Mouse (Mus musculus) intestine, embryonic 16.5 days (tissue): ENCODE data around the gene Phkb. TPM values are rescaled to one million over a fixed set of nuclear protein-coding genes. Genes with fewer than 3 reads are reported as not detected.

ENCODE experiments used
- ATAC-seq: fragments of 200-750 bp; cut with Nextera tagmentation; 2 replicates; pipeline ENCODE4 v1.8.0; 2017; ENCODE audit warnings: moderate TSS enrichment, moderate library complexity
- H3K27ac ChIP-seq: fragments of 300-500 bp; sonication (generic); 2 replicates; pipeline ENCODE4 v1.5.1; 2014; ENCODE audit warnings: mild to moderate bottlenecking, low read length
- H3K27me3 ChIP-seq: fragments of 300-500 bp; sonication (generic); replicated peaks from 2 replicates; pipeline ENCODE4 v1.6.1; 2014; ENCODE audit warnings: low read length, control low read depth, mixed read lengths; ENCODE audit not compliant: control insufficient read depth, insufficient read depth
- H3K36me3 ChIP-seq: fragments of 300-500 bp; sonication (generic); 2 replicates; pipeline ENCODE4 v1.6.1; 2014; ENCODE audit warnings: low read length, control low read depth; ENCODE audit not compliant: control insufficient read depth, insufficient read depth
- H3K4me1 ChIP-seq: fragments of 300-500 bp; sonication (generic); 2 replicates; pipeline ENCODE4 v1.6.1; 2014; ENCODE audit warnings: low read length, control low read depth, mixed read lengths; ENCODE audit not compliant: control insufficient read depth, insufficient read depth
- H3K4me2 ChIP-seq: fragments of 300-500 bp; sonication (generic); 2 replicates; pipeline ENCODE4 v1.6.1; 2014; ENCODE audit warnings: low read depth, low read length, control low read depth
- H3K4me3 ChIP-seq: fragments of 300-500 bp; sonication (generic); 2 replicates; pipeline ENCODE4 v1.5.1; 2014; ENCODE audit warnings: mild to moderate bottlenecking, low read length
- H3K9ac ChIP-seq: fragments of 300-500 bp; sonication (generic); 2 replicates; pipeline ENCODE4 v1.6.1; 2014; ENCODE audit warnings: low read depth, low read length
- H3K9me3 ChIP-seq: fragments of 300-500 bp; sonication (generic); 2 replicates; pipeline ENCODE4 v1.6.1; 2016; ENCODE audit warnings: low read length, control low read depth; ENCODE audit not compliant: control insufficient read depth
- WGBS: fragments of 180-500 bp; shearing (Covaris S2); extraction: QIAGEN DNeasy Blood & Tissue Kit; methylation state at CpG from one replicate; pipeline ENCODE4 v1.1.7; 2014; 5-methylcytosine and 5-hydroxymethylcytosine counted together
- polyA plus RNA-seq: library from polyadenylated mRNA; unstranded; fragments of >200 nt; fragmentation: Nextera tagmentation; extraction: Ambion mirVana; gene quantifications from 2 replicates; pipeline ENCODE4 v1.2.1, GENCODE M21; 2015

The Phkb gene
- polyA plus RNA-seq, 1 experiment from 2014 or later: 26.3 TPM

DNA sequence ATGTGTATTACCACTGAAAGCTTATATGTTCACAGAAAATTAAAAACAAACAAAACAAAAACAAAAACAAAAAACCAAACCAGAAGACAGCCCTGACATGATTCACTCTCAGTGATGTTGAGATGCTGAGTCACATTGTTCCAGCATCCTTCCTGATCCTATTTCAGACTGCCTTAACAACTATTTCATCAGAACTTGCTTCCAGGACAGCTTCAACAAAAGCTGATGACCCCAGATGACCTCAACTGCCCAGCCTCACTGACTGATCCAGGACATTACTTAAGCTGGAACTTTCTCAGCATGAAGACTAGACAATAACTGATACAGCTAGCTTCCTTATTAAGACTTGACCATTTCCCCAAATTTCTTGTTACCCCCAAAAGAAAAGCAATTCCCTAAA, 165.7 kb downstream of the Phkb start:
- H3K4me1 ChIP-seq: no peaks in the 10 kb centered on the region
- no peak for ATAC-seq
- H3K9me3 ChIP-seq: no peaks in the 10 kb centered on the region
- no peak overlapping the region for H3K27ac ChIP-seq
- no peak overlapping the region for H3K9ac ChIP-seq
- H3K27me3 ChIP-seq: no peaks in the 10 kb centered on the region
- H3K4me3 ChIP-seq: no peak overlapping the region
- no peak overlapping the region for H3K4me2 ChIP-seq
- H3K36me3 ChIP-seq: no peaks in the 10 kb centered on the region

DNA sequence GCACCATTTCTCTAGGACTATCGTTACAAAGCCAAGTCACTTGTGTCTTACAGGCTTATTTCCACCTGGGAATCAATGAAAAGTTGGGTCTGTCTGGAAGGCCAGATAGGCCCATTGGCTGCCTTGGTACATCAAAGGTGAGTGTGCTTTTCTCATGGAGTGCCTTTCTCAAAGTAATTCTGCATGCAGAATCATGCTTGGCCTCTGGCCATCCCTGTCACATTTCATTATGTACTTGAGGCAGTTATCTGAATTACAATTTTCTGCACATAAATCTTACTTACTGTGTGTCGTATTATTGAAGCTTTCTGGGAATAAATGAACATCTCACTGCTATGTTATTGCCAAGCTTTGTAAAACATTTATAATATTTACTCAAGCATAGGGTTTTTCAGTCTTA, 176.0 kb downstream of the Phkb start:
- WGBS: 81% methylated on average over 2 of the region's 2 CpGs
- no peaks in the 10 kb centered on the region for H3K4me1 ChIP-seq

DNA sequence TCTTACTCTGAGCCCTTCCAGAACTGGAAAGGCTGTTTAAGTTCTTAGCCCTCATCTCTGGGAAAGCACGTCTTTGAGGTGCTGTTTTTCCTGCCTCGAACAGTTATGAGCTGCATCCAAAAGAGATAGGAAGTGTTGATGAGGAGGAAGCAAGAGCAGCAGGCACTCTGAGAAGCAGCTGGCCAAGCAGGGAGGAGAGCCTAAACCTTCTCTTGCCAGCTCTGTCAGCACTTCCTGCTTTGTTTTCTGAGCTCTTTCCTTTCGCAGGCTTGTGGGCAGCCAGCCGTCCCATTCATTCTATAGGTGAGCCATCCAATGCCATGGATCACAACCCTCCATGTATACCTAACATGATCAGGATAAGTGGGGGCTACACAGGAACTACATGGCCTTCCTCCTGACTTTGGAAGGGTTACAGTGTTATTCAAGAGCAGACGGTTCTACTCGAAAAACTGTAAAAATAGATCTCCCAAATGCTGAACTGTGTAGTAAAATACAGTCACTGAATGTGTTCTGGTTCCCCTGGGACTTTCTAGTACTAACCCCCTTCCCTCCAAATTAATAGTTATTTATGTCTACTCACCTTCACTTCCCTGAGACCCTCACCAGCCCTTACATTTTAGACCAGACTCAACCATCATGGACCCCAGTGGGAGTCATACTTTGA, 188.0 kb downstream of the Phkb start:
- ATAC-seq: no peak
- Histone ChIP-seq H3K27ac (no peak overlapping the region), H3K9ac (no peak overlapping the region)

More for the DNA sequence above, 176.0 kb downstream of the Phkb start:
- Histone ChIP-seq H3K4me2 (no peak overlapping the region), H3K27ac (no peak overlapping the region), H3K4me3 (no peak overlapping the region), H3K9ac (no peak overlapping the region), H3K9me3 (no peaks in the 10 kb centered on the region), H3K36me3 (no peaks in the 10 kb centered on the region), H3K27me3 (no peaks in the 10 kb centered on the region)
- no peak for ATAC-seq

GRCm38 (mm10) chr8:86029451-86029850, 188.7 kb downstream of the Phkb start:
- WGBS: 92% methylated on average over 7 of the region's 7 CpGs
- no peak overlapping the region for H3K9ac ChIP-seq
- ATAC-seq: no peak

More for the DNA sequence above, 188.0 kb downstream of the Phkb start:
- no peak overlapping the region for H3K4me2 ChIP-seq
- no peak overlapping the region for H3K4me3 ChIP-seq
- H3K27me3 ChIP-seq: no peaks in the 10 kb centered on the region
- no peaks in the 10 kb centered on the region for H3K9me3 ChIP-seq
- 80% methylated on average over 6 of the region's 6 CpGs for WGBS
- H3K36me3 ChIP-seq: no peaks in the 10 kb centered on the region
- H3K4me1 ChIP-seq: no peaks in the 10 kb centered on the region

DNA sequence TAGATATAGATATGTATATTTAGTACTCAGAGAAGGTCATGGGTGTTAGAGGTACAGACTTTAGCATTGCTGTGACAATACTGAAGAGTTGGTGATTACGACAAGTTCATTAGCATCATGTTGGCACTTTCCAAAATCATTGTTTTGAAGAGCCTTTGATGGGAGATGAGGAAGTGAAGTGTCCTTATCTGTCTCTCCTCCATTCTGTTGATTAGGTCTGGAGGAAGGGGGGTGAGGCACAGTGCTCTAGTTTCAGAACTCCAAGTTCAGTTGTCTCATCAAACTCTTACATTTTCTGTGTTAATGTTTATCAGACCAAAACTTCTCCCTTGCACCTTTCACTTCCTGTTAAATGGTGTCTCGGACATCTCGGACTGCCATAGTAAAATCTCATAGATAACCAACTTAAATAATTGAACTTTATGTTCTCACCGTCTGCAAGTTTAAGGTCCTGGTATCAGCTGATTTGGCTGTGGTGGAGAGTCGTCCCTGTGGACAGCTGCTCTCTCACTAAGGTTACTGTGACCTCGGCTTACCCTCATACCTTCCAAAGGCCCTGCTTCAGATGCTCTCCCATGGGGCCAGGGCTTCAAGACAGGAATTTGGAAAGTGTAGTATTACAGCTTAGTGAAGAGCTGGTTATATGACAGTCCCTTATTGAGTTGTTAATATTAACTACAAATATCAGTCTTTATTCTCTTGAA, 194.1 kb downstream of the Phkb start:
- no peaks in the 10 kb centered on the region for H3K9me3 ChIP-seq
- no peak overlapping the region for H3K9ac ChIP-seq
- H3K36me3 ChIP-seq: no peaks in the 10 kb centered on the region
- no peak overlapping the region for H3K4me2 ChIP-seq
- H3K4me1 ChIP-seq: no peaks in the 10 kb centered on the region
- no peaks in the 10 kb centered on the region for H3K27me3 ChIP-seq
- 81% methylated on average over 6 of the region's 6 CpGs for WGBS
- no peak overlapping the region for H3K27ac ChIP-seq
- H3K4me3 ChIP-seq: no peak overlapping the region
- no peak for ATAC-seq

More at GRCm38 (mm10) chr8:86029451-86029850, 188.7 kb downstream of the Phkb start:
- no peaks in the 10 kb centered on the region for H3K27me3 ChIP-seq
- H3K27ac ChIP-seq: no peak overlapping the region
- H3K36me3 ChIP-seq: no peaks in the 10 kb centered on the region
- no peaks in the 10 kb centered on the region for H3K4me1 ChIP-seq
- H3K4me2 ChIP-seq: no peak overlapping the region
- no peak overlapping the region for H3K4me3 ChIP-seq
- H3K9me3 ChIP-seq: no peaks in the 10 kb centered on the region

GRCm38 (mm10) chr8:86035371-86035770, 194.6 kb downstream of the Phkb start:
- H3K9me3 ChIP-seq: no peaks in the 10 kb centered on the region
- H3K9ac ChIP-seq: no peak overlapping the region
- WGBS: 90% methylated on average over 4 of the region's 4 CpGs

GRCm38 (mm10) chr8:86038462-86038861, 197.7 kb downstream of the Phkb start:
- no peak for ATAC-seq
- Histone ChIP-seq H3K27me3 (no peaks in the 10 kb centered on the region), H3K9ac (no peak overlapping the region), H3K36me3 (no peaks in the 10 kb centered on the region), H3K4me1 (no peaks in the 10 kb centered on the region), H3K27ac (no peak overlapping the region), H3K9me3 (no peaks in the 10 kb centered on the region), H3K4me2 (no peak overlapping the region), H3K4me3 (no peak overlapping the region)
- 86% methylated on average over 3 of the region's 3 CpGs for WGBS

More at GRCm38 (mm10) chr8:86035371-86035770, 194.6 kb downstream of the Phkb start:
- Histone ChIP-seq H3K27me3 (no peaks in the 10 kb centered on the region), H3K36me3 (no peaks in the 10 kb centered on the region), H3K27ac (no peak overlapping the region), H3K4me3 (no peak overlapping the region), H3K4me1 (no peaks in the 10 kb centered on the region), H3K4me2 (no peak overlapping the region)
- no peak for ATAC-seq

DNA sequence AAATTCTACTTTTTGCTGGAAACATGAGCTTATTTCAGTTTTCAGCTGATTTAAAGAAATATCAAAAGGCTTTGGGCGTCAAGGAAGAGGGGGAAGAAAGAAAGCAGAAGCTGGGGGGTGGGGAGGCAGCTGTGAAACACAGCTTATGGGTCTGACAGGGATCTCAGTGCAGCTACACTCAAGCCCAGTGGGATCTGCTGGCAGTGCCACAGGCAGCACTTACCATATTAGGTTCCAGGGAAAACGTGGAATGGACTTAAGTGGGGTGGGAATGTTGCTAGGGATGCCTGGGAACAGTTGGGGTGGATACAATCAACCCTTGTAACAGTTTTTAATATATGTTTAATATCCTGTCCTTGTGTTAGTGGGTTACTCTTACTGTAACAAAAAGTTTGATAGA, 201.3 kb downstream of the Phkb start:
- ATAC-seq: no peak
- H3K27me3 ChIP-seq: no peaks in the 10 kb centered on the region
- no peaks in the 10 kb centered on the region for H3K36me3 ChIP-seq
- H3K4me1 ChIP-seq: no peaks in the 10 kb centered on the region
- H3K27ac ChIP-seq: no peak overlapping the region
- WGBS: 53% methylated on average over 2 of the region's 2 CpGs
- H3K4me2 ChIP-seq: no peak overlapping the region
- H3K9ac ChIP-seq: no peak overlapping the region
- no peak overlapping the region for H3K4me3 ChIP-seq
- H3K9me3 ChIP-seq: no peaks in the 10 kb centered on the region

DNA sequence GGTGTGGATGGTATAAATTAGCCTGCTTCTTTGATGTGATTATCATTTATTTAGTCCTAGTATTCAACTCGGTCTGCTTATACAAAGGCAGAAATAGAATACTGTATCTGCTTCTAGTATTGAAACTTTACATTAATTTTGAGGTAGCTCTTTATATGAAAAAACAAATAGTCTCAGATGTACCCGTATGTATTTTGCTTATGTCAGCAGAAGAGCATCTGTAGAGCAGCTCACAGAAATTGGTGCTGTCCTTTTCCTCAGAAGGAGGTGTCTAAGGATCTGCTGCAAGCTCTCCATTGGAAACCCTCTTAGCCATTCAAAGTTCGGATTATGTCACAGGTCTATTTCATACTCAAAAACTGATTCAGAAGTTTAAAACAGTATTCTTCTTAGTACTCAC, 210.1 kb downstream of the Phkb start:
- Histone ChIP-seq H3K9ac (no peak overlapping the region), H3K4me1 (no peaks in the 10 kb centered on the region), H3K9me3 (no peaks in the 10 kb centered on the region), H3K4me3 (no peak overlapping the region), H3K27me3 (no peaks in the 10 kb centered on the region), H3K4me2 (no peak overlapping the region), H3K36me3 (no peaks in the 10 kb centered on the region), H3K27ac (no peak overlapping the region)
- ATAC-seq: no peak
- WGBS: 90% methylated on average over 3 of the region's 3 CpGs
